ENCODE assay signal across 25 mouse cellular contexts in the genomic region with DNA sequence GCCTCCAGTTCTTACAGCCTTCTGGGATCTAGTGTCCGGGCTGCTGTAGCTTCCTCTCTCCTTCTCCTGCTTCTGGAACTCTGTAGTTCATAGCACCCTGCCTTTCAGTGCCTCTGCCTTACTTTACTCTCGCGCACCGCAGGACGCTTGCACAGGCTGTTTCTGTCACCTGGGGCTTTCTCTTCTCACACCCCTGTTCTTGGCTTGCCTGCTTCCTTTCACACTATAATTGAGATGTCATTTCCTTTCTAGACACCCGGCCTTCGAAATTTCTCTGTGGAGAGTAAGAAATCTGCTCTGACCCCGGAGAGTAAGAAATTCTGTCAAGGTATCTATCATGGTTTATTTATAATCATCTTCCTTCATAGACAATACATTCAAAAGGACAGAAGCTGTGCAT. TPM values are rescaled to one million over a fixed set of nuclear protein-coding genes. Genes with fewer than 3 reads are reported as not detected.
DNase-seq lines count a peak whose midpoint lies in the region; ATAC-seq lines count a peak whose summit lies in the region.
"Had no signal": no experiment of that assay in that cellular context is flagged by ENCODE, and none has a peak within 500 bp of the region (broad histone marks: within the 10 kb centered on the region; RNA-seq: fewer than 3 reads in every experiment).

No protein-coding gene starts in this region.

- WGBS in liver, embryonic 12.5 days (ENCODE audit: insufficient replicate concordance): 75% methylated on average over 8 of the region's 8 CpGs
- 91% methylated on average over 8 of the region's 8 CpGs for WGBS in hindbrain, embryonic 11.5 days

- no peak overlapping the region for H3K4me2 ChIP-seq in liver, embryonic 12.5 days
- no peak overlapping the region for H3K4me2 ChIP-seq in hindbrain, embryonic 11.5 days (replicated peaks; ENCODE audit: low read depth, low read length)
- H3K4me2 ChIP-seq: embryonic facial prominence, embryonic 12.5 days; forebrain, embryonic 13.5 days; heart, embryonic 15.5 days; kidney, embryonic 15.5 days; midbrain, embryonic 13.5 days; neural tube, embryonic 13.5 days had no signal

- no peaks in the 10 kb centered on the region for H3K27me3 ChIP-seq in liver, embryonic 12.5 days (replicated peaks)
- H3K27me3 ChIP-seq in hindbrain, embryonic 11.5 days (ENCODE audit: control insufficient read depth, insufficient read depth, low read length): no peaks in the 10 kb centered on the region
- H3K27me3 ChIP-seq: embryonic facial prominence, embryonic 12.5 days; forebrain, embryonic 13.5 days; heart, embryonic 15.5 days; kidney, embryonic 15.5 days; midbrain, embryonic 13.5 days; neural tube, embryonic 13.5 days had no signal

- no peaks in the 10 kb centered on the region for H3K36me3 ChIP-seq in liver, embryonic 12.5 days
- no peaks in the 10 kb centered on the region for H3K36me3 ChIP-seq in hindbrain, embryonic 11.5 days (ENCODE audit: control insufficient read depth, insufficient read depth, low read length)
- H3K36me3 ChIP-seq: embryonic facial prominence, embryonic 12.5 days; heart, embryonic 15.5 days; kidney, embryonic 15.5 days; midbrain, embryonic 13.5 days; neural tube, embryonic 13.5 days had no signal

- no peaks in the 10 kb centered on the region for H3K9me3 ChIP-seq in liver, embryonic 12.5 days (replicated peaks)
- H3K9me3 ChIP-seq in hindbrain, embryonic 11.5 days (ENCODE audit: control insufficient read depth, low read length): no peaks in the 10 kb centered on the region
- H3K9me3 ChIP-seq: embryonic facial prominence, embryonic 12.5 days; forebrain, embryonic 13.5 days; heart, embryonic 15.5 days; kidney, embryonic 15.5 days; midbrain, embryonic 13.5 days; neural tube, embryonic 13.5 days had no signal

- no peak overlapping the region for H3K4me3 ChIP-seq in liver, embryonic 12.5 days
- H3K4me3 ChIP-seq in hindbrain, embryonic 11.5 days (ENCODE audit: low read depth, low read length): no peak overlapping the region
- H3K4me3 ChIP-seq: embryonic facial prominence, embryonic 12.5 days; forebrain, embryonic 13.5 days; heart, embryonic 15.5 days; kidney, embryonic 15.5 days; left cerebral cortex, adult 2 months; midbrain, embryonic 13.5 days; neural tube, embryonic 13.5 days had no signal

- no peak for DNase-seq in liver
- peak; percentile 35 for DNase-seq in B cell, adult 2 months
- DNase-seq in induced T-regulatory cell, adult 2 months (ENCODE audit: low read depth): peak; percentile 22
- peak; percentile 61 for DNase-seq in thymus, postnatal 14 days
- no peak for DNase-seq in urinary bladder, adult 18-20 months (ENCODE audit: low spot score in 2 of 2)
- DNase-seq in hindbrain, embryonic 11.5 days (ENCODE audit: low spot score): no peak
- DNase-seq: cerebellum, adult 2 months; cerebellum, postnatal 25 days; gastrocnemius, postnatal 36 days; heart, postnatal 36 days; kidney, adult 11 months; lung, adult 2 months; retina, postnatal 1 day; right cerebral cortex, postnatal 25 days; spleen, adult 18-20 months had no signal

- H3K4me1 ChIP-seq in liver, embryonic 12.5 days: peaks cover 38% of the 10 kb centered on the region
- peaks cover 3% of the 10 kb centered on the region; the same call in 1 of the 2 replicates for H3K4me1 ChIP-seq in hindbrain, embryonic 11.5 days (replicated peaks; ENCODE audit: control insufficient read depth, insufficient read depth, low read length)

- 0 out of 2 replicates have a peak overlapping the region, but pooled peaks have one; percentile 8 for H3K27ac ChIP-seq in liver, embryonic 12.5 days
- no peak overlapping the region for H3K27ac ChIP-seq in hindbrain, embryonic 11.5 days (ENCODE audit: low read depth, low read length)
- H3K27ac ChIP-seq: embryonic facial prominence, embryonic 12.5 days; forebrain, embryonic 13.5 days; heart, embryonic 15.5 days; kidney, embryonic 15.5 days; left cerebral cortex, adult 2 months; midbrain, embryonic 13.5 days; neural tube, embryonic 13.5 days; stomach, postnatal 0 days had no signal

- no peak overlapping the region for H3K9ac ChIP-seq in liver, embryonic 12.5 days
- no peak overlapping the region for H3K9ac ChIP-seq in hindbrain, embryonic 11.5 days (ENCODE audit: low read depth, low read length)
- H3K9ac ChIP-seq: embryonic facial prominence, embryonic 12.5 days; forebrain, embryonic 13.5 days; heart, embryonic 15.5 days; kidney, embryonic 15.5 days; midbrain, embryonic 13.5 days; neural tube, embryonic 13.5 days had no signal

- ATAC-seq in liver, embryonic 12.5 days: no peak
- no peak for ATAC-seq in hindbrain, embryonic 11.5 days (ENCODE audit: low FRiP score)
- ATAC-seq: forebrain, embryonic 13.5 days; hindbrain, embryonic 16.5 days; midbrain, embryonic 13.5 days had no signal

RNA-seq across cellular contexts. Expression of a gene that starts 2.9 kb away (rescaled TPM):
- 13.5 and 13.6 TPM in 2 replicates for polyA plus RNA-seq in liver, embryonic 12.5 days (2016; fragmentation: Nextera tagmentation; extraction: Ambion mirVana)
- 10.2 and 12.5 TPM in 2 replicates for polyA plus RNA-seq in hindbrain, embryonic 11.5 days (2014; fragmentation: Nextera tagmentation; extraction: Ambion mirVana)

Comparison
In these comparisons a context has a peak if more than half of its experiments do, and no peak if none do; other contexts are left out.
1. DNase-seq: peak in B cell, adult 2 months (2 of 2), induced T-regulatory cell, adult 2 months (single experiment) and thymus, postnatal 14 days (single experiment); none in liver (single experiment), urinary bladder, adult 18-20 months (0 of 2) and hindbrain, embryonic 11.5 days (single experiment).